Mouse (Mus musculus) urinary bladder, adult 18-20 months (tissue): ENCODE measurements around the gene Smpd1.
A peak's percentile ranks its signal among the peaks of the same experiment; 100 is the strongest.

Source experiments
- DNase-seq, 2 experiments: peaks; one replicate each; pipeline ENCODE4 v3.0.0; 2022; ENCODE audit warnings: low spot score in 2 of 2, mixed read lengths in 2 of 2

Smpd1 gene

GRCm38 (mm10) chr7:105554212-105554942, at the start of gene Smpd1:
Smpd1 (plus strand) TSS chr7:105554360.
- peak; percentile 77 to 86 for DNase-seq

GRCm38 (mm10) chr7:105507257-105507656, 46.9 kb upstream of the Smpd1 start:
- DNase-seq, result no peak

GRCm38 (mm10) chr7:105510143-105510542, 44.0 kb upstream of the Smpd1 start:
- no peak for DNase-seq

GRCm38 (mm10) chr7:105513845-105514291, 40.3 kb upstream of the Smpd1 start:
- DNase-seq, result no peak

GRCm38 (mm10) chr7:105514561-105514960, 39.6 kb upstream of the Smpd1 start:
- no peak for DNase-seq

- DNase-seq, result peak; percentile 27 to 64
Measured at GRCm38 (mm10) chr7:105515178-105515577, 39.0 kb upstream of the Smpd1 start.

GRCm38 (mm10) chr7:105516669-105517360, 37.3 kb upstream of the Smpd1 start:
- no peak for DNase-seq

GRCm38 (mm10) chr7:105519336-105519735, 34.8 kb upstream of the Smpd1 start:
- DNase-seq, result no peak

- DNase-seq, result no peak
Measured at GRCm38 (mm10) chr7:105519771-105520170, 34.4 kb upstream of the Smpd1 start.

GRCm38 (mm10) chr7:105520201-105520600, 34.0 kb upstream of the Smpd1 start:
- DNase-seq, result no peak

GRCm38 (mm10) chr7:105524222-105524621, 29.9 kb upstream of the Smpd1 start:
- DNase-seq, result no peak

GRCm38 (mm10) chr7:105527306-105527937, 26.7 kb upstream of the Smpd1 start:
- peak in 1 of 2 experiments; percentile 8 for DNase-seq

- DNase-seq, result no peak
Measured at GRCm38 (mm10) chr7:105528094-105528493, 26.1 kb upstream of the Smpd1 start.

GRCm38 (mm10) chr7:105534162-105534561, 20.0 kb upstream of the Smpd1 start:
- DNase-seq, result no peak

- no peak for DNase-seq
Measured at GRCm38 (mm10) chr7:105545986-105546385, 8.2 kb upstream of the Smpd1 start.

GRCm38 (mm10) chr7:105547970-105548369, 6.2 kb upstream of the Smpd1 start:
- DNase-seq, result no peak

GRCm38 (mm10) chr7:105549035-105549434, 5.1 kb upstream of the Smpd1 start:
- no peak for DNase-seq

GRCm38 (mm10) chr7:105553456-105554211, 526 bp upstream of the Smpd1 start:
- DNase-seq, result no peak

GRCm38 (mm10) chr7:105555571-105555970, 1.4 kb downstream of the Smpd1 start:
- no peak for DNase-seq

- DNase-seq, result no peak
Measured at GRCm38 (mm10) chr7:105556406-105556805, 2.2 kb downstream of the Smpd1 start.

- no peak for DNase-seq
Measured at GRCm38 (mm10) chr7:105557671-105558070, 3.5 kb downstream of the Smpd1 start.

- no peak for DNase-seq
Measured at GRCm38 (mm10) chr7:105559016-105559415, 4.9 kb downstream of the Smpd1 start.
